Mouse (Mus musculus) embryonic facial prominence, embryonic 11.5 days (tissue): ENCODE results near the gene Jmy. TPM values are rescaled to one million over a fixed set of nuclear protein-coding genes. Genes with fewer than 3 reads are reported as not detected.

Source experiments
- ATAC-seq: fragments of 200-750 bp; cut with Nextera tagmentation; replicated peaks from 2 replicates; pipeline ENCODE4 v1.8.0; 2017; ENCODE audit warnings: low read depth; ENCODE audit not compliant: insufficient number of reproducible peaks, low FRiP score, low TSS enrichment
- DNase-seq: peaks from one replicate; pipeline ENCODE4 v3.0.0-alpha.2; 2015; ENCODE audit warnings: low spot score
- H3K27ac ChIP-seq: fragments of 300-500 bp; sonication (generic); replicated peaks from 2 replicates; pipeline ENCODE4 v1.5.1; 2014; ENCODE audit warnings: mild to moderate bottlenecking, low read depth, low read length, control low read depth
- H3K27me3 ChIP-seq: fragments of 300-500 bp; sonication (generic); 2 replicates; pipeline ENCODE4 v1.6.1; 2014; ENCODE audit warnings: mild to moderate bottlenecking, low read length, moderate library complexity, mixed read lengths; ENCODE audit not compliant: control insufficient read depth, insufficient read depth
- H3K36me3 ChIP-seq: fragments of 300-500 bp; sonication (generic); replicated peaks from 2 replicates; pipeline ENCODE4 v1.6.1; 2014; ENCODE audit warnings: low read depth, mild to moderate bottlenecking, low read length, moderate library complexity, mixed read lengths; ENCODE audit not compliant: control insufficient read depth, insufficient read depth
- H3K4me1 ChIP-seq: fragments of 300-500 bp; sonication (generic); 2 replicates; pipeline ENCODE4 v1.6.1; 2014; ENCODE audit warnings: low read length, mixed read lengths; ENCODE audit not compliant: control insufficient read depth, insufficient read depth
- H3K4me2 ChIP-seq: fragments of 300-500 bp; sonication (generic); 2 replicates; pipeline ENCODE4 v1.6.1; 2014; ENCODE audit warnings: low read depth, mild to moderate bottlenecking, control low read depth, low read length, moderate library complexity
- H3K4me3 ChIP-seq: fragments of 300-500 bp; sonication (generic); 2 replicates; pipeline ENCODE4 v1.5.1; 2014; ENCODE audit warnings: low read depth, low read length, control low read depth
- H3K9ac ChIP-seq: fragments of 300-500 bp; sonication (generic); replicated peaks from 2 replicates; pipeline ENCODE4 v1.6.1; 2014; ENCODE audit warnings: mild to moderate bottlenecking, control low read depth, low read length
- H3K9me3 ChIP-seq: fragments of 300-500 bp; sonication (generic); replicated peaks from 2 replicates; pipeline ENCODE4 v1.6.1; 2016; ENCODE audit warnings: mild to moderate bottlenecking, low read length, inconsistent platforms, mixed read lengths; ENCODE audit not compliant: control insufficient read depth
- WGBS: fragments of 180-500 bp; shearing (Covaris S2); extraction: QIAGEN DNeasy Blood & Tissue Kit; methylation state at CpG from one replicate; pipeline ENCODE4 v1.1.7; 2014; 5-methylcytosine and 5-hydroxymethylcytosine counted together
- polyA plus RNA-seq: library from polyadenylated mRNA; unstranded; fragments of >200 nt; fragmentation: Nextera tagmentation; extraction: Ambion mirVana; gene quantifications from 2 replicates; pipeline ENCODE4 v1.2.1, GENCODE M21; 2014

The Jmy gene
- polyA plus RNA-seq: 4.3 TPM in 2 replicates

- ATAC-seq (peak; percentile 94), DNase-seq (peak; percentile 90)
- H3K36me3 ChIP-seq: no peaks in the 10 kb centered on the region
- no peaks in the 10 kb centered on the region for H3K27me3 ChIP-seq
- H3K9me3 ChIP-seq: no peaks in the 10 kb centered on the region
- peak within 1 kb of the TSS; percentile 88 for H3K4me2 ChIP-seq
- H3K4me1 ChIP-seq: no peaks in the 10 kb centered on the region
- WGBS: 1% methylated on average over 94 of the region's 105 CpGs
- peak within 1 kb of the TSS; percentile 91 for H3K27ac ChIP-seq
- H3K9ac ChIP-seq: peak within 1 kb of the TSS; percentile 92
- peak within 1 kb of the TSS; percentile 92 for H3K4me3 ChIP-seq
Observed at GRCm38 (mm10) chr13:93499167-93499972, at the start of gene Jmy. Jmy (minus strand) TSS chr13:93499808.

DNA sequence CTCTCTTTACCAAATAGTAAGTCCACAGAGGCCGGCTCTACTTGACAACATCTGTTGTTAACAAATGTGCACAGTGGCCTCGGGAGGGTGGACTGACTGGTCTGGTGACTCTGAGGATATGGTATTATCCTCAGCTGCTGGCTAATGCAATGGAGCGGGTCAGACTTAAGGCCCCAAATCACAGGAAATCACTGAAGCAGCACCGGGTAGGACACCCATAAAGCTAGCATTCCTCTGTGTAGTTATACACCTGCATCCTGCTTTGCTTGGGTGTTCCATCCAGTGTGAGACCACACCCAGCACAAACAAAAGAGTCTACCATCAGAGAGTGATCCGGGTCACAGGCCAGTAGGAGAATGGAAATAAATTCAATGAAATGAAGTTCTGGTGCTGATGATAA is 48.0 kb upstream of the Jmy start:
- WGBS: 78% methylated on average over 5 of the region's 5 CpGs
- H3K36me3 ChIP-seq: no peaks in the 10 kb centered on the region

DNA sequence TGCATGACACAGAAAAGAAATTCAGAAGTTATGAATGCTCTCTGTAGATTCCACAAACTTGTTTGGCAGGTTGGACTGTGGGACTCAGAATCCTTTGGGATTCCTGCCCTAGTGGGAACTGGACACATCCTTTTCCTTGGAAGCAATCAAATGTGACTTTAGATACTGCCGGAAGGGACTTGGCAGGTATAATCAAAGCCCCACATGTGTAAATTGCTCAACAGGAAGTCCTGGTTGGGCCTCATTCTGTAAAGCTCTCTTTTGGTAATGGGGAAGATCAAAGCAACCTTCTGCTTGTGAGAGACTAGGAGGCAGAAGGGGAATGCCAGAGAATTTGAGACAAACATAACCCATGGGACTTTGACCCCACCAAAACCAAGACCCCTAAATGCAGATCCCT is 46.4 kb upstream of the Jmy start:
- Histone ChIP-seq H3K4me2 (no peak overlapping the region), H3K4me1 (no peaks in the 10 kb centered on the region), H3K9ac (no peak overlapping the region), H3K27ac (no peak overlapping the region), H3K4me3 (no peak overlapping the region), H3K36me3 (no peaks in the 10 kb centered on the region), H3K27me3 (no peaks in the 10 kb centered on the region), H3K9me3 (no peaks in the 10 kb centered on the region)
- ATAC-seq: no peak
- DNase-seq: no peak
- WGBS: 67% methylated on average over 1 of the region's 1 CpGs

More for the DNA sequence above, 48.0 kb upstream of the Jmy start:
- Histone ChIP-seq H3K4me1 (no peaks in the 10 kb centered on the region), H3K27ac (no peak overlapping the region), H3K4me3 (no peak overlapping the region), H3K9ac (no peak overlapping the region), H3K27me3 (no peaks in the 10 kb centered on the region), H3K4me2 (no peak overlapping the region), H3K9me3 (no peaks in the 10 kb centered on the region)
- ATAC-seq (no peak), DNase-seq (no peak)

DNA sequence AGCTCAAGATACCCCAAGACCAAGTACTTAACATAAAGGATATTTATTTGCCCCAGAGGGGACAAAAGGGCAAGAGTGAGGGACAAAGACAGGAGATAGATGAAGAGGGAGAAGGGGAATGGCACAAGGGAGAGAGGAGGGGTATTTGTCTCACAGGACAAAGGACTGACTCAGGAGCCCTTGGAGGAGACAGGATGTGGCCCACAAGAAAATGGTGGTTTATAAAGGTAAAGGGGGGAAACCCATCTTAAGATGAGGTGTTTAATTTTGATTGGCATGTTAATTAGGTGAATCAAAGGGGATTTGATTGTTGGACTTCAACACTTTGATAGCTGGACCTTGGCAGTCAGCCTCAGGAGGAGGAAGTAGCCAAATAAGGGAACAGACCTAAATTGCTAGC is 44.7 kb upstream of the Jmy start:
- H3K9me3 ChIP-seq: no peaks in the 10 kb centered on the region
- H3K27me3 ChIP-seq: no peaks in the 10 kb centered on the region
- H3K4me3 ChIP-seq: no peak overlapping the region
- H3K27ac ChIP-seq: no peak overlapping the region
- ATAC-seq (no peak), DNase-seq (no peak)
- no peaks in the 10 kb centered on the region for H3K36me3 ChIP-seq
- H3K9ac ChIP-seq: no peak overlapping the region
- no peaks in the 10 kb centered on the region for H3K4me1 ChIP-seq
- no peak overlapping the region for H3K4me2 ChIP-seq

GRCm38 (mm10) chr13:93539311-93539710 is 39.7 kb upstream of the Jmy start:
- DNase-seq: no peak

GRCm38 (mm10) chr13:93518753-93519319 is 19.2 kb upstream of the Jmy start:
- H3K27ac ChIP-seq: no peak overlapping the region
- no peak overlapping the region for H3K4me2 ChIP-seq
- H3K4me3 ChIP-seq: no peak overlapping the region
- no peaks in the 10 kb centered on the region for H3K36me3 ChIP-seq
- ATAC-seq: peak; percentile 91
- H3K9ac ChIP-seq: no peak overlapping the region
- H3K9me3 ChIP-seq: no peaks in the 10 kb centered on the region
- no peaks in the 10 kb centered on the region for H3K4me1 ChIP-seq
- H3K27me3 ChIP-seq: no peaks in the 10 kb centered on the region
- 30% methylated on average over 2 of the region's 2 CpGs for WGBS
- peak; percentile 82 for DNase-seq

More at GRCm38 (mm10) chr13:93539311-93539710, 39.7 kb upstream of the Jmy start:
- H3K27ac ChIP-seq: no peak overlapping the region
- H3K36me3 ChIP-seq: no peaks in the 10 kb centered on the region
- no peak for ATAC-seq
- H3K9me3 ChIP-seq: no peaks in the 10 kb centered on the region
- H3K27me3 ChIP-seq: no peaks in the 10 kb centered on the region
- no peak overlapping the region for H3K9ac ChIP-seq
- H3K4me3 ChIP-seq: no peak overlapping the region
- no peak overlapping the region for H3K4me2 ChIP-seq
- WGBS: 84% methylated on average over 4 of the region's 4 CpGs
- no peaks in the 10 kb centered on the region for H3K4me1 ChIP-seq

- Histone ChIP-seq H3K4me1 (no peaks in the 10 kb centered on the region), H3K9ac (no peak overlapping the region), H3K9me3 (no peaks in the 10 kb centered on the region), H3K4me3 (no peak overlapping the region), H3K4me2 (no peak overlapping the region), H3K36me3 (no peaks in the 10 kb centered on the region), H3K27ac (no peak overlapping the region), H3K27me3 (no peaks in the 10 kb centered on the region)
- no peak for DNase-seq
- ATAC-seq: no peak
Observed at GRCm38 (mm10) chr13:93517223-93517622, 17.6 kb upstream of the Jmy start.

DNA sequence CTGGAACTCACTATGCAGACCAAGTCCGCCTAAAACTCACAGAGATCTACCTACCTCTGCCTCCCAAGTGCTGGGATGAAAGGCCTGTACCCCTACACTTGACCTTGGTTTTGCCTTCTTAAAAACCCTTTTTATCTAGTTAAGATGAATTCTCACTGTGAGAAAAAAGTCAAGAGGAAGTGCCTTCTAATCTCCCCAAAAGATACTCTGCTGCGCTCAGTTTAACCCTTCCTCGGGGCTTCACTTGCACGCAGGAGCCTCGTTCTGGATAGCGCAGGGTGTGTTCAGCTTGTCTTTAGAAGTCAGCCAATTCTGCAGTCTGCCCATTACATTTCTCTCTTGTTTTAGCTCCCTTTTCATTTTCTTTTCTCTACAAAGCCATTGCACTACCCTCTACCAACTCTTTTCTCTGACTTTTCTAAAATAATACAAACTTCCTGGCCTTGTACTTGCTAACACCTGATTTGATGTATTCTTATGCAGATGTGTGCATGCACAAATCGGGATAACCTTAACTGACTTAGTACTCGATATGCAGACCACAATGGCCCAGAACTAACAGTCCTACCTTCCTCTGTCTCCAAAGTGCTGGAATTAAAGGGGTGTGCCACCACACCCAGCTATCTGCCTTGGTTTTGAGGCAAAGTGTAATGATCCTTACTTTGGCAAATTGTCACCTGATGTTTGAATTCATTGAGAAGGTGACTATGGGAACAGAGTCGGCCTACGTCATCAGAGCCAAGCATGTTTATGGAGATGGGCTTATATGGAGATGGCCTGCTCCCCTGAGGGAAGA is 14.6 kb upstream of the Jmy start:
- Histone ChIP-seq H3K27ac (no peak overlapping the region), H3K27me3 (no peaks in the 10 kb centered on the region), H3K9me3 (no peaks in the 10 kb centered on the region), H3K4me2 (no peak overlapping the region), H3K9ac (no peak overlapping the region), H3K4me1 (no peaks in the 10 kb centered on the region), H3K4me3 (no peak overlapping the region), H3K36me3 (no peaks in the 10 kb centered on the region)
- no peak for ATAC-seq
- no peak for DNase-seq
- WGBS: 85% methylated on average over 10 of the region's 10 CpGs
